Mouse (Mus musculus) kidney, adult 2 months (tissue): ENCODE measurements around the gene Tctex1d1.

ENCODE experiments used
- CTCF ChIP-seq: fragments of 200-500 bp; conservative IDR thresholded peaks from 2 replicates; pipeline ENCODE4 v1.5.1; 2011; ENCODE audit warnings: low read depth, mild to moderate bottlenecking, control low read depth, low read length, moderate library complexity, mixed read lengths; ENCODE audit not compliant: insufficient read depth, insufficient read length
- POLR2A ChIP-seq: fragments of 200-500 bp; IDR thresholded peaks from one replicate; pipeline ENCODE4 v1.6.1; 2011; ENCODE audit warnings: low read depth, low read length, control low read depth

DNA sequence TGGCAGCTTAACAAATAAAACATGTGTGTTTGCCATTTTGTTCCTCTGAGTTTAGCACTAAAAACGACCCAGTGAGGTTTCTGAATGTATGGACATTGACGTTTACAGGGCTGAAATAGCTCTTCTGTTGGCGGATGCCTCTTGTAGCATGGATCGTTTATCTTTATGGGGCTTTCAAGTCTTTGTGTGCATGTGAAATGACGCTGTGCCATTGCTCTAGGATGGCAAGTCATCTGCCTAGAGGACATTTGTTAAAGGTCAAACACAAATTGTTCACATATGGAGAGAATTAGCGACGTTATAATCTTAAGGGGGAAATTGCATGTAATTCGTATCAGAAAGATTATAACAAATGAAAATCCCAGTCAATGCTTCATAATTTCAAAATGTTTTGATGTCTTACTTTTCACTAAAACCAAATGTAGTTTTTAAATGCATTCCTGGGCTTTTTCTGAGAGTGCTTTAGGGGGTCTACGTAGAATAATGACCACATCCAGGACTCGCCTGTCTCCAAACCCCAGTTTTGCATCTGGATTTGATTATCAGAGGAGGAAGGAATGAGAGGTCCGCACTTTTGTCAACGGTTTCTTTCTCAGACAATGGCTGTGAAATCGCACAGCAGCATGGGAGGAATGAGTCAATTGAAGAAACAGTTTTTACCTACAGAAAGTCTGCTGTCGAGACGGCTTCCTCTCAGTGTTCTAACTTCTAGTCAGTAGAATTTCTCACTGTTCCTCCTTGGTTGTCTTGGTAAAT lies 27.0 kb downstream of the Tctex1d1 start:
- TF ChIP-seq CTCF: no peak
- no peak for TF ChIP-seq POLR2A
